Mouse (Mus musculus) ES-Bruce4 (cell line): ENCODE results near the gene Acsl1. TPM values are rescaled to one million over a fixed set of nuclear protein-coding genes. Genes with fewer than 3 reads are reported as not detected.

ENCODE experiments used
- H3K27ac ChIP-seq: 2 replicates; pipeline ENCODE4 v1.5.1; 2012; ENCODE audit warnings: low read length, inconsistent platforms; ENCODE audit not compliant: insufficient read depth
- H3K27me3 ChIP-seq: 2 replicates; pipeline ENCODE4 v1.6.1; 2012; ENCODE audit warnings: mild to moderate bottlenecking, low read length, inconsistent platforms; ENCODE audit not compliant: control insufficient read depth, poor library complexity, insufficient read depth, severe bottlenecking
- H3K36me3 ChIP-seq: 2 replicates; pipeline ENCODE4 v1.6.1; 2012; ENCODE audit warnings: inconsistent platforms, mild to moderate bottlenecking, low read length, moderate library complexity; ENCODE audit not compliant: control insufficient read depth, poor library complexity, insufficient read depth, severe bottlenecking
- H3K4me1 ChIP-seq: one replicate; pipeline ENCODE4 v1.8.1; 2011; ENCODE audit warnings: low read length; ENCODE audit not compliant: control insufficient read depth, insufficient read depth
- H3K4me3 ChIP-seq: 2 replicates; pipeline ENCODE4 v1.5.1; 2011; ENCODE audit warnings: low read depth, mild to moderate bottlenecking, low read length
- H3K9ac ChIP-seq: 2 replicates; pipeline ENCODE4 v1.6.1; 2012; ENCODE audit warnings: low read depth, mild to moderate bottlenecking, inconsistent platforms; ENCODE audit not compliant: poor library complexity, severe bottlenecking
- H3K9me3 ChIP-seq: replicated peaks from 2 replicates; pipeline ENCODE4 v1.6.1; 2012; ENCODE audit warnings: mild to moderate bottlenecking, low read length, inconsistent platforms; ENCODE audit not compliant: control insufficient read depth, poor library complexity, insufficient read depth, severe bottlenecking
- CTCF ChIP-seq: IDR thresholded peaks from one replicate; pipeline ENCODE4 v1.8.1; 2011; ENCODE audit warnings: low read depth, low read length
- EP300 ChIP-seq: IDR thresholded peaks from 2 replicates; pipeline ENCODE4 v1.6.1; 2011; ENCODE audit warnings: low read depth, low read length; ENCODE audit not compliant: insufficient read depth
- POLR2A ChIP-seq: IDR thresholded peaks from one replicate; pipeline ENCODE4 v1.8.1; 2011; ENCODE audit warnings: low read length; ENCODE audit not compliant: insufficient read depth
- polyA plus RNA-seq: library from polyadenylated mRNA; stranded (reverse); fragments of >200 nt; gene quantifications from 2 replicates; pipeline ENCODE4 v1.2.4, GENCODE M21; 2011; ENCODE audit warnings: low read depth; ENCODE audit not compliant: missing spikeins, insufficient read depth, insufficient read length

Acsl1 gene
- polyA plus RNA-seq, 1 experiment = 18.8 TPM

GRCm38 (mm10) chr8:46504196-46504595 is 33.4 kb downstream of the Acsl1 start:
- TF ChIP-seq EP300 = no peak
- no peak for TF ChIP-seq POLR2A
- TF ChIP-seq CTCF = no peak
- H3K9ac ChIP-seq = no peak overlapping the region
- peaks cover 3% of the 10 kb centered on the region for H3K4me1 ChIP-seq
- H3K4me3 ChIP-seq = no peak overlapping the region
- H3K27ac ChIP-seq = no peak overlapping the region
- H3K9me3 ChIP-seq = no peaks in the 10 kb centered on the region
- H3K27me3 ChIP-seq = no peaks in the 10 kb centered on the region
- H3K36me3 ChIP-seq = no peaks in the 10 kb centered on the region

- H3K9me3 ChIP-seq = no peaks in the 10 kb centered on the region
- no peaks in the 10 kb centered on the region for H3K4me1 ChIP-seq
- H3K27me3 ChIP-seq = no peaks in the 10 kb centered on the region
- H3K36me3 ChIP-seq = no peaks in the 10 kb centered on the region
- no peak for TF ChIP-seq POLR2A
- no peak for TF ChIP-seq CTCF
- no peak for TF ChIP-seq EP300
- no peak overlapping the region for H3K9ac ChIP-seq
- no peak overlapping the region for H3K4me3 ChIP-seq
- no peak overlapping the region for H3K27ac ChIP-seq
These were observed 37.9 kb downstream of the Acsl1 start for GRCm38 (mm10) chr8:46508488-46509395.

- no peaks in the 10 kb centered on the region for H3K9me3 ChIP-seq
- no peak overlapping the region for H3K9ac ChIP-seq
- H3K27ac ChIP-seq = no peak overlapping the region
- no peak overlapping the region for H3K4me3 ChIP-seq
- H3K4me1 ChIP-seq = no peaks in the 10 kb centered on the region
- no peaks in the 10 kb centered on the region for H3K27me3 ChIP-seq
- TF ChIP-seq EP300 (no peak), CTCF (no peak), POLR2A (no peak)
- no peaks in the 10 kb centered on the region for H3K36me3 ChIP-seq
These were observed 38.6 kb downstream of the Acsl1 start for GRCm38 (mm10) chr8:46509474-46509873.

GRCm38 (mm10) chr8:46511336-46511735 is 40.5 kb downstream of the Acsl1 start:
- Histone ChIP-seq H3K9me3 (no peaks in the 10 kb centered on the region), H3K4me1 (no peaks in the 10 kb centered on the region), H3K27me3 (no peaks in the 10 kb centered on the region), H3K9ac (no peak overlapping the region), H3K27ac (no peak overlapping the region), H3K4me3 (no peak overlapping the region), H3K36me3 (no peaks in the 10 kb centered on the region)
- TF ChIP-seq EP300 (no peak), CTCF (no peak), POLR2A (no peak)

GRCm38 (mm10) chr8:46512538-46512937 is 41.7 kb downstream of the Acsl1 start:
- no peak for TF ChIP-seq CTCF
- TF ChIP-seq POLR2A = no peak
- no peak for TF ChIP-seq EP300
- Histone ChIP-seq H3K27ac (no peak overlapping the region), H3K36me3 (no peaks in the 10 kb centered on the region), H3K9ac (no peak overlapping the region), H3K4me3 (no peak overlapping the region), H3K9me3 (no peaks in the 10 kb centered on the region), H3K27me3 (no peaks in the 10 kb centered on the region), H3K4me1 (no peaks in the 10 kb centered on the region)

- H3K9me3 ChIP-seq = no peaks in the 10 kb centered on the region
- H3K9ac ChIP-seq = no peak overlapping the region
- H3K4me1 ChIP-seq = no peaks in the 10 kb centered on the region
- no peaks in the 10 kb centered on the region for H3K27me3 ChIP-seq
- TF ChIP-seq EP300 (no peak), CTCF (no peak), POLR2A (no peak)
- no peak overlapping the region for H3K27ac ChIP-seq
- no peak overlapping the region for H3K4me3 ChIP-seq
- no peaks in the 10 kb centered on the region for H3K36me3 ChIP-seq
These were observed 43.2 kb downstream of the Acsl1 start for GRCm38 (mm10) chr8:46514027-46514426.
